Mouse (Mus musculus) ES-E14 (cell line): ENCODE measurements at regions not wholly inside any gene's neighbourhood (a gene's known extent, or its start where the extent isn't known, plus 50 kb on each side); places are given as distances from the start of the nearest gene placed in this dataset.

Experiments
- CHD2 ChIP-seq: IDR thresholded peaks from 2 replicates; pipeline ENCODE4 v1.6.1; 2014; ENCODE audit warnings: mild to moderate bottlenecking, low read depth, low read length, inconsistent platforms
- MAFK ChIP-seq: IDR thresholded peaks from 2 replicates; pipeline ENCODE4 v1.6.1; 2014; ENCODE audit warnings: mild to moderate bottlenecking, low read depth, low read length, inconsistent platforms; ENCODE audit not compliant: insufficient read depth
- ZC3H11A ChIP-seq: IDR thresholded peaks from 2 replicates; pipeline ENCODE4 v1.6.1; 2012; ENCODE audit warnings: low read depth, mild to moderate bottlenecking, inconsistent platforms, low read length, borderline replicate concordance
- ZNF384 ChIP-seq: IDR thresholded peaks from 2 replicates; pipeline ENCODE4 v1.6.1; 2012; ENCODE audit warnings: low read depth, low read length, inconsistent platforms

DNA sequence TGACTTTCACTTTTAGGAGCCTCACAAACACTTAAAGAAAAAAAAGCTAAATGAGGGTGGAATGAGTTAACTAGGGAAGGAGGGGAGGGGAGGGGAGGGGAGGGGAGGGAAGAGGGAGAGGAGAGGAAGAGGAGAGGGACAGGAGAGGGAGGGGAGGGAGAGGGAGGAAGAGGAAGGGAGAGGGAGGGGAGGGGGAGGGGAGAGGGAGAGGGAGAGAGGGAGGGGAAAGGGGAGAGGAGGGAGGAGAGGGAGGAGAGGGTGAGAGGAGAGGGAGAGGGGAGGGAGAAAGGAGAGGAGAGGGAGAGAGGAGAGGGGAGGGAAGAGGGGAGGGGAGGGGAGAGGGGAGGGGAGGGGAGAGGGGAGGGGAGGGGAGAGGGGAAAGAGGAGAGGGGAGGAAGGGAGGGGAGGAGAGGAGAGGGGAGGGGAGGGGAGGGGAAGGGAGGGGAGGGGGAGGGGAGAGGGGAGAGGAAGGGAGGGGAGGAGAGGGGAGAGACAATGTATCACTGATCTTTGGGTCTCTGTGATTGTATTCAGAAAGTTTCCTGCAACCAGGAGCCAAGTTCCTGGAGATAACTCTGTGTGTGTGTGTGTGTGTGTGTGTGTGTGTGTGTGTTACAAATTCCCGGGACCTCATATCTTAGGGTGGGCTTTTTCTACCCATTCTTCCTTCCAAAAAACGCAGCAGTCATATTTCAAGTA lies 168.3 kb downstream of the Ly86 start:
- no peak for TF ChIP-seq ZNF384
- TF ChIP-seq MAFK = no peak
- no peak for TF ChIP-seq ZC3H11A
- no peak for TF ChIP-seq CHD2
